Mouse (Mus musculus): ENCODE measurements around the gene Ciao1. TPM values are rescaled to one million over a fixed set of nuclear protein-coding genes. Genes with fewer than 3 reads are reported as not detected.
"Not testable (repeated sequence)": the region's sequence is repeated elsewhere in the genome, so short reads cannot be mapped to it uniquely, and the experiment has no call there.

The Ciao1 gene
- polyA plus RNA-seq, 1 experiment from 2014 or later: 68.4 TPM

- no peak overlapping the region for H3K4me3 ChIP-seq (replicated peaks)
- no peak overlapping the region for H3K9ac ChIP-seq (replicated peaks)
- no peaks in the 10 kb centered on the region for H3K27me3 ChIP-seq
- no peaks in the 10 kb centered on the region for H3K9me3 ChIP-seq
- H3K4me1 ChIP-seq (replicated peaks): no peaks in the 10 kb centered on the region
- no peak for ATAC-seq
- peaks cover 88% of the 10 kb centered on the region for H3K36me3 ChIP-seq
- H3K27ac ChIP-seq: no peak overlapping the region
- no peak overlapping the region for H3K4me2 ChIP-seq (replicated peaks)
- 94% methylated on average over 2 of the region's 2 CpGs for WGBS
Observed at GRCm38 (mm10) chr2:127240065-127240464, 7.6 kb downstream of the Ciao1 start.

- 94% methylated on average over 11 of the region's 11 CpGs for WGBS
- Histone ChIP-seq H3K9me3 (no peaks in the 10 kb centered on the region), H3K9ac (replicated peaks) (no peak overlapping the region), H3K4me1 (replicated peaks) (no peaks in the 10 kb centered on the region), H3K36me3 (peaks cover 92% of the 10 kb centered on the region), H3K27me3 (no peaks in the 10 kb centered on the region), H3K4me3 (replicated peaks) (no peak overlapping the region), H3K4me2 (replicated peaks) (no peak overlapping the region), H3K27ac (no peak overlapping the region)
- no peak for ATAC-seq
Observed at GRCm38 (mm10) chr2:127237897-127238610, 9.6 kb downstream of the Ciao1 start.

- Histone ChIP-seq H3K4me3 (replicated peaks) (no peak overlapping the region), H3K4me2 (replicated peaks) (no peak overlapping the region), H3K9me3 (no peaks in the 10 kb centered on the region), H3K36me3 (peaks cover 95% of the 10 kb centered on the region), H3K4me1 (replicated peaks) (no peaks in the 10 kb centered on the region), H3K27me3 (no peaks in the 10 kb centered on the region), H3K27ac (no peak overlapping the region), H3K9ac (replicated peaks) (no peak overlapping the region)
- WGBS: 93% methylated on average over 3 of the region's 3 CpGs
- no peak for ATAC-seq
Observed at GRCm38 (mm10) chr2:127225261-127225660, 22.4 kb downstream of the Ciao1 start.

GRCm38 (mm10) chr2:127217746-127218145, 29.9 kb downstream of the Ciao1 start:
- H3K9ac ChIP-seq (replicated peaks): no peak overlapping the region
- H3K4me2 ChIP-seq (replicated peaks): no peak overlapping the region
- 97% methylated on average over 5 of the region's 5 CpGs for WGBS
- H3K27me3 ChIP-seq: no peaks in the 10 kb centered on the region
- peaks cover 98% of the 10 kb centered on the region for H3K36me3 ChIP-seq
- no peak overlapping the region for H3K4me3 ChIP-seq (replicated peaks)
- no peaks in the 10 kb centered on the region for H3K9me3 ChIP-seq
- no peak for ATAC-seq
- no peak overlapping the region for H3K27ac ChIP-seq
- H3K4me1 ChIP-seq (replicated peaks): no peaks in the 10 kb centered on the region

- Histone ChIP-seq H3K27ac (no peak overlapping the region), H3K36me3 (peaks cover 57% of the 10 kb centered on the region), H3K4me3 (replicated peaks) (no peak overlapping the region), H3K4me2 (replicated peaks) (no peak overlapping the region), H3K9ac (replicated peaks) (no peak overlapping the region), H3K27me3 (no peaks in the 10 kb centered on the region), H3K9me3 (no peaks in the 10 kb centered on the region), H3K4me1 (replicated peaks) (peaks cover 21% of the 10 kb centered on the region)
- 94% methylated on average over 11 of the region's 11 CpGs for WGBS
- ATAC-seq: no peak
Observed at GRCm38 (mm10) chr2:127210701-127211100, 36.9 kb downstream of the Ciao1 start.

GRCm38 (mm10) chr2:127208452-127208769, 39.2 kb downstream of the Ciao1 start:
- peak overlapping the region; percentile 75 for H3K4me3 ChIP-seq (replicated peaks)
- H3K9me3 ChIP-seq: no peaks in the 10 kb centered on the region
- WGBS: under 1% methylated on average over 17 of the region's 17 CpGs
- peaks cover 21% of the 10 kb centered on the region for H3K4me1 ChIP-seq (replicated peaks)
- H3K27me3 ChIP-seq: no peaks in the 10 kb centered on the region
- peak overlapping the region; percentile 92 for H3K4me2 ChIP-seq (replicated peaks)
- peak overlapping the region; percentile 81 for H3K9ac ChIP-seq (replicated peaks)
- peaks cover 37% of the 10 kb centered on the region for H3K36me3 ChIP-seq
- H3K27ac ChIP-seq: peak overlapping the region; percentile 74
- ATAC-seq: no peak

GRCm38 (mm10) chr2:127207547-127208451, 39.8 kb downstream of the Ciao1 start, which contains the start of the genes 1810024B03Rik and Snrnp200:
Gene 1810024B03Rik (minus strand): TSS chr2:127208280.
Gene Snrnp200 (plus strand): TSS chr2:127208386.
- Histone ChIP-seq H3K4me1 (replicated peaks) (peaks cover 21% of the 10 kb centered on the region), H3K27ac (peak within 1 kb of the TSS; percentile 74), H3K27me3 (no peaks in the 10 kb centered on the region), H3K4me2 (replicated peaks) (peak within 1 kb of the TSS; percentile 92), H3K36me3 (peaks cover 35% of the 10 kb centered on the region), H3K9ac (replicated peaks) (peak within 1 kb of the TSS; percentile 81), H3K9me3 (no peaks in the 10 kb centered on the region), H3K4me3 (replicated peaks) (peak within 1 kb of the TSS; percentile 75)
- ATAC-seq: peak; percentile 99
- 11% methylated on average over 36 of the region's 36 CpGs for WGBS

- no peak for ATAC-seq
Observed at GRCm38 (mm10) chr2:127206916-127207315, 40.7 kb downstream of the Ciao1 start.

GRCm38 (mm10) chr2:127205936-127206335, 41.7 kb downstream of the Ciao1 start:
- H3K27ac ChIP-seq; H3K4me3 ChIP-seq (replicated peaks); H3K4me2 ChIP-seq (replicated peaks); H3K9ac ChIP-seq (replicated peaks); ATAC-seq; H3K27me3 ChIP-seq; H3K9me3 ChIP-seq: not testable (repeated sequence)
- H3K36me3 ChIP-seq: peaks cover 24% of the 10 kb centered on the region
- 90% methylated on average over 4 of the region's 4 CpGs for WGBS
- peaks cover 21% of the 10 kb centered on the region for H3K4me1 ChIP-seq (replicated peaks)

More at GRCm38 (mm10) chr2:127206916-127207315, 40.7 kb downstream of the Ciao1 start:
- Histone ChIP-seq H3K4me3 (replicated peaks) (no peak overlapping the region), H3K27me3 (no peaks in the 10 kb centered on the region), H3K4me2 (replicated peaks) (no peak overlapping the region), H3K27ac (no peak overlapping the region), H3K4me1 (replicated peaks) (peaks cover 21% of the 10 kb centered on the region), H3K36me3 (peaks cover 32% of the 10 kb centered on the region), H3K9me3 (no peaks in the 10 kb centered on the region), H3K9ac (replicated peaks) (no peak overlapping the region)
- WGBS: 92% methylated on average over 2 of the region's 2 CpGs

GRCm38 (mm10) chr2:127204932-127205331, 42.7 kb downstream of the Ciao1 start:
- H3K36me3 ChIP-seq: peaks cover 20% of the 10 kb centered on the region; the same call in 1 of the 2 replicates
- ATAC-seq: no peak
- no peak overlapping the region for H3K27ac ChIP-seq
- H3K4me1 ChIP-seq (replicated peaks): peaks cover 20% of the 10 kb centered on the region
- no peak overlapping the region for H3K4me2 ChIP-seq (replicated peaks)
- WGBS: 38% methylated on average over 3 of the region's 3 CpGs
- H3K4me3 ChIP-seq (replicated peaks): no peak overlapping the region
- H3K27me3 ChIP-seq: no peaks in the 10 kb centered on the region
- H3K9ac ChIP-seq (replicated peaks): no peak overlapping the region
- H3K9me3 ChIP-seq: no peaks in the 10 kb centered on the region
